Mouse (Mus musculus): Measurements from ENCODE around the gene Hap1. TPM values are rescaled to one million over a fixed set of nuclear protein-coding genes. Genes with fewer than 3 reads are reported as not detected.
"Not testable (repeated sequence)": the region's sequence is repeated elsewhere in the genome, so short reads cannot be mapped to it uniquely, and the experiment has no call there.

Gene Hap1
- polyA plus RNA-seq, 2 experiments = 0.06 to 0.23 TPM

- H3K4me1 ChIP-seq (replicated peaks; ENCODE audit: control insufficient read depth in 2 of 2, insufficient read depth in 2 of 2, low read length in 1 of 2) = no peaks in the 10 kb centered on the region
- peak; percentile 83 for TF ChIP-seq CTCF (IDR thresholded peaks at IDR 0.05; ENCODE audit: low read depth)
- TF ChIP-seq EP300 (IDR thresholded peaks at IDR 0.05; ENCODE audit: low read depth) = no peak
- DNase-seq (ENCODE audit: low read depth in 3 of 3, low spot score in 3 of 3) = no peak
- H3K9ac ChIP-seq (replicated peaks) = no peak overlapping the region
- H3K4me2 ChIP-seq (ENCODE audit: low read depth) = no peak overlapping the region
- no peaks in the 10 kb centered on the region for H3K36me3 ChIP-seq (replicated peaks; ENCODE audit: control insufficient read depth, insufficient read depth, low read depth)
- H3K4me3 ChIP-seq (ENCODE audit: insufficient read depth in 1 of 2, low read depth in 2 of 2, low read length in 2 of 2) = no peak overlapping the region
- WGBS (ENCODE audit: insufficient replicate concordance) = 16% methylated on average over 12 of the region's 12 CpGs
- H3K27ac ChIP-seq = no peak overlapping the region
- ATAC-seq (ENCODE audit: insufficient read depth) = no peak
- H3K27me3 ChIP-seq (ENCODE audit: control insufficient read depth, insufficient read depth, low read length) = peaks cover 15% of the 10 kb centered on the region; the same call in 1 of the 2 replicates
- H3K9me3 ChIP-seq (ENCODE audit: control insufficient read depth, low read length) = no peaks in the 10 kb centered on the region
Measured at GRCm38 (mm10) chr11:100362979-100363562, 7.1 kb upstream of the Hap1 start.

- no peak for ATAC-seq (ENCODE audit: insufficient read depth)
- 8% methylated on average over 8 of the region's 8 CpGs for WGBS (ENCODE audit: insufficient replicate concordance)
Measured at GRCm38 (mm10) chr11:100362209-100362978, 6.5 kb upstream of the Hap1 start.

DNA sequence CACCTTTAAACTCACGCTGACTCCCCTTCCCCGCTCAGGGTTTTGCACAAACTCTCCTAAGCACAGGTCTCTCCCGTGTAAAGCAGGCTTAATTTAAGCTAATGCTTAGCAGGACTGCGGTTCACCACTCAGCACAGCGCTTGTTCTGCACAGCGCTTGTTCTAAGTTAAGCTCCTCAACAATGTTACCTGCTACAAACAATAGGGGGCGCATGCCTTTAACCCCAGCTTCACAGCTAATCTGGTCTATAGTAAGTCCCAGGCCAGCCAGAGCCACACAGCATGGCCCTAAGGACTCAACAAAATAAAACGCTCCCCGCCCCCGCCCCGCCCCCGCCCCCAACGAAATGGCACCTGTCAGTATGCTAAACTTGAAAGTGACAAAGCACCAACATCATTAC is 5.1 kb upstream of the Hap1 start:
- not testable (repeated sequence) for H3K4me3 ChIP-seq (ENCODE audit: insufficient read depth in 1 of 2, low read depth in 2 of 2, low read length in 2 of 2); H3K36me3 ChIP-seq (replicated peaks; ENCODE audit: control insufficient read depth, insufficient read depth, low read depth); H3K4me2 ChIP-seq (ENCODE audit: low read depth); H3K9ac ChIP-seq (replicated peaks); H3K9me3 ChIP-seq (ENCODE audit: control insufficient read depth, low read length); H3K4me1 ChIP-seq (replicated peaks; ENCODE audit: control insufficient read depth in 2 of 2, insufficient read depth in 2 of 2, low read length in 1 of 2); H3K27ac ChIP-seq; DNase-seq (ENCODE audit: low read depth in 3 of 3, low spot score in 3 of 3); ATAC-seq (ENCODE audit: insufficient read depth)
- H3K27me3 ChIP-seq (ENCODE audit: control insufficient read depth, insufficient read depth, low read length) = peaks cover 29% of the 10 kb centered on the region
- WGBS (ENCODE audit: insufficient replicate concordance) = no CpG with 5 or more reads among the region's 13 CpGs

More at GRCm38 (mm10) chr11:100362209-100362978, 6.5 kb upstream of the Hap1 start:
- no peak overlapping the region for H3K4me2 ChIP-seq (ENCODE audit: low read depth)
- H3K9ac ChIP-seq (replicated peaks) = no peak overlapping the region
- DNase-seq (ENCODE audit: low read depth in 3 of 3, low spot score in 3 of 3) = peak; percentile 18 to 29 (median 26)
- TF ChIP-seq EP300 (IDR thresholded peaks at IDR 0.05; ENCODE audit: low read depth) = no peak
- peak; percentile 90 for TF ChIP-seq CTCF (IDR thresholded peaks at IDR 0.05; ENCODE audit: low read depth)
- no peaks in the 10 kb centered on the region for H3K9me3 ChIP-seq (ENCODE audit: control insufficient read depth, low read length)
- H3K4me3 ChIP-seq (ENCODE audit: insufficient read depth in 1 of 2, low read depth in 2 of 2, low read length in 2 of 2) = no peak overlapping the region
- no peak overlapping the region for H3K27ac ChIP-seq
- peaks cover 16% of the 10 kb centered on the region for H3K27me3 ChIP-seq (ENCODE audit: control insufficient read depth, insufficient read depth, low read length)
- no peaks in the 10 kb centered on the region for H3K36me3 ChIP-seq (replicated peaks; ENCODE audit: control insufficient read depth, insufficient read depth, low read depth)
- H3K4me1 ChIP-seq (replicated peaks; ENCODE audit: control insufficient read depth in 2 of 2, insufficient read depth in 2 of 2, low read length in 1 of 2) = no peaks in the 10 kb centered on the region

- H3K9me3 ChIP-seq (ENCODE audit: control insufficient read depth, low read length) = no peaks in the 10 kb centered on the region
- no peak for TF ChIP-seq CTCF (IDR thresholded peaks at IDR 0.05; ENCODE audit: low read depth)
- TF ChIP-seq EP300 (IDR thresholded peaks at IDR 0.05; ENCODE audit: low read depth) = no peak
- H3K27ac ChIP-seq = no peak overlapping the region
- peaks cover 38% of the 10 kb centered on the region for H3K27me3 ChIP-seq (ENCODE audit: control insufficient read depth, insufficient read depth, low read length)
- no peaks in the 10 kb centered on the region for H3K4me1 ChIP-seq (replicated peaks; ENCODE audit: control insufficient read depth in 2 of 2, insufficient read depth in 2 of 2, low read length in 1 of 2)
- WGBS (ENCODE audit: insufficient replicate concordance) = 30% methylated on average over 6 of the region's 6 CpGs
- no peak overlapping the region for H3K9ac ChIP-seq (replicated peaks)
- DNase-seq (ENCODE audit: low read depth in 3 of 3, low spot score in 3 of 3) (no peak), ATAC-seq (ENCODE audit: insufficient read depth) (no peak)
- no peak overlapping the region for H3K4me2 ChIP-seq (ENCODE audit: low read depth)
- H3K4me3 ChIP-seq (ENCODE audit: insufficient read depth in 1 of 2, low read depth in 2 of 2, low read length in 2 of 2) = no peak overlapping the region
- no peaks in the 10 kb centered on the region for H3K36me3 ChIP-seq (replicated peaks; ENCODE audit: control insufficient read depth, insufficient read depth, low read depth)
Measured at GRCm38 (mm10) chr11:100360175-100360574, 4.2 kb upstream of the Hap1 start.

DNA sequence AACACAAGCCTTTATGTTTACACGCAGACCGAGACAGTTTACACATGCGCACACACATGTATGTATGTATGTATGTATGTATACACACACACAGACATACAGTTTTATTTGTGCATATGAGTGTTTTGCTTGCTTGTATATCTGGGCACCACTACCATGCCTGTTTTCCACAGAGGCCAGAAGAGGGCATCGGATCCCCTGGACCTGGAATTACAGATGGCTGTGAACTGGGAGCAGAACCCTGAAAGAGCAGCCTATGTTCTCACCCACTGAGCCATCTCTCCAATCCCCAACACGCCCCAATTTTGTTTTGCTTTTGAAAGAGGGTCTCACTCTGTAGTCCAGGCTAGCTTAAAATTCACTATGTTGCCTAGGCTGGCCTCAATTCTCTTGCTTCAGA is 1.5 kb upstream of the Hap1 start:
- TF ChIP-seq CTCF (IDR thresholded peaks at IDR 0.05; ENCODE audit: low read depth) = no peak
- TF ChIP-seq EP300 (IDR thresholded peaks at IDR 0.05; ENCODE audit: low read depth) = no peak
- DNase-seq (ENCODE audit: low read depth in 3 of 3, low spot score in 3 of 3) = no peak
- no peaks in the 10 kb centered on the region for H3K36me3 ChIP-seq (replicated peaks; ENCODE audit: control insufficient read depth, insufficient read depth, low read depth)
- H3K27me3 ChIP-seq (ENCODE audit: control insufficient read depth, insufficient read depth, low read length) = peaks cover 60% of the 10 kb centered on the region
- H3K4me2 ChIP-seq (ENCODE audit: low read depth) = no peak overlapping the region
- H3K9ac ChIP-seq (replicated peaks) = no peak overlapping the region
- H3K4me3 ChIP-seq (ENCODE audit: insufficient read depth in 1 of 2, low read depth in 2 of 2, low read length in 2 of 2) = no peak overlapping the region
- no peaks in the 10 kb centered on the region for H3K4me1 ChIP-seq (replicated peaks; ENCODE audit: control insufficient read depth in 2 of 2, insufficient read depth in 2 of 2, low read length in 1 of 2)
- ATAC-seq (ENCODE audit: insufficient read depth) = no peak
- no peak overlapping the region for H3K27ac ChIP-seq
- WGBS (ENCODE audit: insufficient replicate concordance) = 43% methylated on average over 5 of the region's 5 CpGs
- H3K9me3 ChIP-seq (ENCODE audit: control insufficient read depth, low read length) = no peaks in the 10 kb centered on the region
